Mouse (Mus musculus) left cerebral cortex, adult 18-20 months (tissue): ENCODE data around the gene Txnrd3. TPM values are rescaled to one million over a fixed set of nuclear protein-coding genes. Genes with fewer than 3 reads are reported as not detected.

Source experiments
- total RNA-seq, 2 experiments: library from RNA; stranded (reverse); gene quantifications; 2 replicates each; pipeline ENCODE4 v1.2.3; 2021

Gene Txnrd3
- total RNA-seq, 2 experiments from 2014 or later: 4.0 to 4.8 TPM

Other genes starting within 250 kb of the Txnrd3 start
- gene Chchd6, start 48.3 kb upstream of the Txnrd3 start, total RNA-seq: 10 to 100 TPM; 83.4 to 84.9 TPM
- not detected for gene Vmn1r40, start 63.6 kb downstream of the Txnrd3 start, total RNA-seq
- gene Vmn1r41, start 96.8 kb downstream of the Txnrd3 start, total RNA-seq: not detected
- not detected for gene Vmn1r42, start 232.4 kb downstream of the Txnrd3 start, total RNA-seq
- not detected for gene Vmn1r43, start 232.4 kb downstream of the Txnrd3 start, total RNA-seq
- not detected for gene Vmn1r44, start 239.7 kb downstream of the Txnrd3 start, total RNA-seq